Mouse (Mus musculus) mammary gland, adult 2 months (tissue): Measurements from ENCODE around the gene Clec1b. TPM values are rescaled to one million over a fixed set of nuclear protein-coding genes. Genes with fewer than 3 reads are reported as not detected.

ENCODE experiments used
- polyA plus RNA-seq: library from polyadenylated mRNA; depleted of rRNA; stranded (reverse); fragments of >200 nt; gene quantifications from 2 replicates; pipeline ENCODE4 v1.2.3, GENCODE M21; 2012; ENCODE audit warnings: low replicate concordance; rRNA removed

The Clec1b gene
- 0.17 and 0.33 TPM in 2 replicates for polyA plus RNA-seq

DNA sequence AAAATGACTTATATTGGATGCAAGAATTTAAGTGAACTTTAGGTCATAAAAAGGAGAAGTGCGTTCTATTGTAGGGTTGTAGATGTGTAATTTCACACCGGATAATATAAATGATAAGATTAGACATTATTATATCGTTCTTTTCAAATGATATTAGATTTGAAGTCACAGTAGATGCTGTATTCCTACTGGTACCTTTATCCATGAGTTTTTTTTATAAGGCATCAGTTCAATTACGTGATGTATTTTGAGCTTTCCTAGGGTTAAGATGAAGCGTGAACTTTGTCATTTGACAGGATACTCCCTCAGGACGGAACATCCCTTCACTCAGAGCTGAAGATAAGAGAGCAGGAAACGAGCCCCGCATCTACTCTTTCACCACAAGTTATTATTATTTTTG is at the start of gene Clec1b:
TSS of gene Clec1b (plus strand) at position 301 of the 400 bp plus-strand sequence.

DNA sequence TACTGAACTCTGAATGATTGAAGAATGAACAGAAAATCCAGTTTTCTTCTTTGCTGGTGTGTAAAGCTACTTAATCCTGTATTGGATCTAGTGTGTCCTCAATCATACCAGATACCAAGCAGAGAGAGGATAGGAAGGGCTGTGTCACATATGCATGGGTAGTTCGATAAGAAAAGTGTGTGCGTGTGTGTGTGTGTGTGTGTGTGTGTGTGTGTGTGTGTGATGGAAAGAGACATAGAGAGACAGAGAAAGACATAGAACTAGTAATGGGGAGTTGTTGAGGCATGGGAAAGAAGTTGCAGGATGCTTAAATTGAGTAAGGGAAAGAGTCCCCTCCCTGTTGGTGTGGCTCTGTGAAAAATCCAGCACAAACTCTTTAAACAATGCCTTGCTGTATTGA is 11.3 kb upstream of the Clec1b start, which contains the start of gene Clec12b:
TSS of gene Clec12b (minus strand) at position 101 of the 400 bp plus-strand sequence.

DNA sequence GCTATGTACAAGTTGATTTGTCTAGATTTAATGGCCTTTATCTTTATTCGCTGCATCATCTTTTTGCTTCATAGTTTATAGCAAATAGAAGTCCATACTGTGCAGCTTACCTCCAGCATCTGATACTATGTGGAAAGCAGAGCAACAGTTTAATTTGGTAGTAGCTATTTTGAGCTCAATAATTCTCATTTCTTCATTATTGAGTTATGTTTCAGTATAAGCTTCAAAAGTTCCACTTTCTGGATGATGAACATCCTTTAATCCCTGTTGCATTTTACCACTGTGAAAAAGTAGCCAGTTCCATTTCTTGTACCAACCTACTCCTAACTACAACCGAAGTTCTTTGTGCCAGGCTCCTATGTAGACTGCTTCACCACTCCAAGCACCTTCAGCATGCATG is 11.5 kb downstream of the Clec1b start, which contains the start of gene Clec9a:
TSS of gene Clec9a (plus strand) at position 301 of the 400 bp plus-strand sequence.

DNA sequence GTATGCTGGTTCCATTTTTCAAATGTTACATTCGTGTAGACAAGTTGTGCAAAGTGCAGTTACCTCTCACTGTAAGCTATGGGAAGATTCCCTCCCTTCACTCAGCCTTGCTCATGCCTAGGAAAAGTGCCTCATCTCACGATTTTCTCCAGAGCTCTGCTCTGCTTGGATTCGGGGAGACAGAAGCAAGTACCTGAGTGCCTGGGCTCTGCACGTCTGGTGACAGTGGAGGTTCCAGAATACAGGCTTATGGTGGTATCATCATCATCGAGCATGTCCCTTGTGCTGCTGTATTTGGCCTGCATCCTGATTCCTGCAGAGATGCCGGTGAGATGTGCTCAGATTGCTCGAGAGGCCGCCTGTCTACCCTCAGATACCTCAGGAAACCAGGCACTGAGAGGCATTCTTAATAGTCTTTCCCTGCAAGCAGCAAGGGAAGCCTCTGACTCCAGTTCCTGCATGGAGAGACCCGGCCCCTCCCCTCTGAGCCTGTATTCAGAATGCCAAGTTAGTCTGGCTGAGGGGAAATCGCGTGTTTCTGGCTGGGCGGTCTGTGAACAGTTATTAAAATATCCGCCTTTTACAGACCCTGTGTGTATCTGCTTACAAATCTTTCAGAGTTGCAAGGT is 54.4 kb downstream of the Clec1b start, which contains the start of gene Clec1a:
TSS of gene Clec1a (minus strand) at position 590 of the 629 bp plus-strand sequence.

Other genes starting within 250 kb of the Clec1b start
- 63.7 and 107 TPM in 2 replicates for gene Clec2d, start 216.7 kb upstream of the Clec1b start, polyA plus RNA-seq
- gene Cd69, start 121.9 kb upstream of the Clec1b start, polyA plus RNA-seq = 3.3 and 5.4 TPM in 2 replicates
- 0.11 TPM in 1 of 2 replicates, not detected in the other for gene 4922502D21Rik, start 65.5 kb upstream of the Clec1b start, polyA plus RNA-seq
- gene Clec12a, start 54.6 kb upstream of the Clec1b start, polyA plus RNA-seq = 2.3 and 6.0 TPM in 2 replicates
- gene Clec12b, start 11.4 kb upstream of the Clec1b start, polyA plus RNA-seq = 0.24 TPM in 1 of 2 replicates, not detected in the other
- 2.1 and 3.8 TPM in 2 replicates for gene Clec9a, start 11.6 kb downstream of the Clec1b start, polyA plus RNA-seq
- gene Clec1a, start 54.7 kb downstream of the Clec1b start, polyA plus RNA-seq = 1.9 and 3.4 TPM in 2 replicates
- 0.05 and 0.17 TPM in 2 replicates for gene Olr1, start 109.9 kb downstream of the Clec1b start, polyA plus RNA-seq
- not detected in 2 replicates for gene Tmem52b, start 115.3 kb downstream of the Clec1b start, polyA plus RNA-seq
- gene Gabarapl1, start 135.9 kb downstream of the Clec1b start, polyA plus RNA-seq = 58.2 and 73.7 TPM in 2 replicates
- gene Klre1, start 180.6 kb downstream of the Clec1b start, polyA plus RNA-seq = 0.37 and 0.92 TPM in 2 replicates
- gene Klrd1, start 194.5 kb downstream of the Clec1b start, polyA plus RNA-seq = 0.81 and 2.4 TPM in 2 replicates
- gene Klrk1, start 226.6 kb downstream of the Clec1b start, polyA plus RNA-seq = 0.36 and 1.9 TPM in 2 replicates
- 0.30 and 0.95 TPM in 2 replicates for gene Klrc3, start 246.0 kb downstream of the Clec1b start, polyA plus RNA-seq